Mouse (Mus musculus) heart, adult 10 weeks (tissue): ENCODE data around the gene Olfr76. TPM values are rescaled to one million over a fixed set of nuclear protein-coding genes. Genes with fewer than 3 reads are reported as not detected.

Experiments used
- polyA plus RNA-seq: library from polyadenylated mRNA; stranded (reverse); fragments of 350-450 nt; fragmentation: Illumina TruSeq; extraction: RNeasy Lipid Tissue Mini Kit (QIAGEN cat#74804); gene quantifications from one replicate; pipeline ENCODE4 v1.2.3, GENCODE M21; 2014; ENCODE audit warnings: low read depth, low replicate concordance

The Olfr76 gene
- polyA plus RNA-seq: not detected

GRCm38 (mm10) chr19:12123103-12123502 lies at the start of gene Olfr76:
Olfr76 (minus strand) TSS chr19:12123203.

GRCm38 (mm10) chr19:12170062-12170599 lies 47.1 kb upstream of the Olfr76 start, which contains the start of gene Olfr1555-ps1:
Olfr1555-ps1 (minus strand) TSS chr19:12170112.

GRCm38 (mm10) chr19:12115797-12116196 lies 7.2 kb downstream of the Olfr76 start, which contains the start of gene Olfr1428:
Olfr1428 (minus strand) TSS chr19:12115897.

GRCm38 (mm10) chr19:12103234-12103633 lies 19.8 kb downstream of the Olfr76 start, which contains the start of gene Olfr1427:
Olfr1427 (minus strand) TSS chr19:12103334.

GRCm38 (mm10) chr19:12091913-12092312 lies 31.1 kb downstream of the Olfr76 start, which contains the start of gene Olfr1426:
Olfr1426 (minus strand) TSS chr19:12092013.

GRCm38 (mm10) chr19:12077631-12078030 lies 45.4 kb downstream of the Olfr76 start, which contains the start of gene Olfr1425:
Olfr1425 (minus strand) TSS chr19:12077731.

Other genes starting within 250 kb of the Olfr76 start
- not detected for gene Olfr1419, start 248.1 kb downstream of the Olfr76 start, polyA plus RNA-seq
- gene Olfr1420, start 236.6 kb downstream of the Olfr76 start, polyA plus RNA-seq: not detected
- gene Patl1, start 210.8 kb downstream of the Olfr76 start, polyA plus RNA-seq: 24.4 TPM
- gene Osbp, start 157.3 kb downstream of the Olfr76 start, polyA plus RNA-seq: 73.1 TPM
- gene Olfr1423, start 81.9 kb downstream of the Olfr76 start, polyA plus RNA-seq: not detected
- gene Olfr1424, start 60.5 kb downstream of the Olfr76 start, polyA plus RNA-seq: not detected
- gene Olfr1425, start 45.5 kb downstream of the Olfr76 start, polyA plus RNA-seq: not detected
- gene Olfr1426, start 31.2 kb downstream of the Olfr76 start, polyA plus RNA-seq: not detected
- gene Olfr1427, start 19.9 kb downstream of the Olfr76 start, polyA plus RNA-seq: not detected
- gene Olfr1428, start 7.3 kb downstream of the Olfr76 start, polyA plus RNA-seq: not detected
- gene Olfr1555-ps1, start 46.9 kb upstream of the Olfr76 start, polyA plus RNA-seq: not detected
- gene Olfr1431, start 77.4 kb upstream of the Olfr76 start, polyA plus RNA-seq: not detected
- not detected for gene Olfr1432, start 109.4 kb upstream of the Olfr76 start, polyA plus RNA-seq
- gene Olfr262, start 118.5 kb upstream of the Olfr76 start, polyA plus RNA-seq: not detected
- gene Olfr235, start 137.8 kb upstream of the Olfr76 start, polyA plus RNA-seq: not detected
- not detected for gene Olfr1434, start 156.7 kb upstream of the Olfr76 start, polyA plus RNA-seq
- gene Olfr1436, start 175.9 kb upstream of the Olfr76 start, polyA plus RNA-seq: not detected
- gene Olfr1437, start 201.9 kb upstream of the Olfr76 start, polyA plus RNA-seq: not detected
- not detected for gene Olfr1438-ps1, start 212.7 kb upstream of the Olfr76 start, polyA plus RNA-seq